Mouse (Mus musculus) liver, embryonic 16.5 days (tissue): ENCODE results near the gene Rtel1. TPM values are rescaled to one million over a fixed set of nuclear protein-coding genes. Genes with fewer than 3 reads are reported as not detected.

ENCODE experiments used
- ATAC-seq: fragments of 200-750 bp; cut with Nextera tagmentation; 2 replicates; pipeline ENCODE4 v1.8.0; 2017; ENCODE audit warnings: low read depth, mild to moderate bottlenecking, moderate number of reproducible peaks, moderate library complexity
- H3K27ac ChIP-seq: fragments of 300-500 bp; sonication (generic); 2 replicates; pipeline ENCODE4 v1.5.1; 2014; ENCODE audit warnings: mild to moderate bottlenecking, low read length
- H3K27me3 ChIP-seq: fragments of 300-500 bp; sonication (generic); 2 replicates; pipeline ENCODE4 v1.6.1; 2014; ENCODE audit warnings: low read depth, low read length, mixed read lengths; ENCODE audit not compliant: control insufficient read depth, insufficient read depth
- H3K36me3 ChIP-seq: fragments of 300-500 bp; sonication (generic); 2 replicates; pipeline ENCODE4 v1.6.1; 2014; ENCODE audit warnings: mild to moderate bottlenecking; ENCODE audit not compliant: control insufficient read depth, insufficient read depth
- H3K4me1 ChIP-seq: fragments of 300-500 bp; sonication (generic); 2 replicates; pipeline ENCODE4 v1.6.1; 2014; ENCODE audit warnings: low read depth, low read length, mixed read lengths; ENCODE audit not compliant: control insufficient read depth
- H3K4me2 ChIP-seq: fragments of 300-500 bp; sonication (generic); 2 replicates; pipeline ENCODE4 v1.6.1; 2014; ENCODE audit warnings: low read depth, low read length, mixed read lengths
- H3K4me3 ChIP-seq: fragments of 300-500 bp; sonication (generic); 2 replicates; pipeline ENCODE4 v1.5.1; 2014; ENCODE audit warnings: low read depth, mild to moderate bottlenecking, low read length
- H3K9ac ChIP-seq: fragments of 300-500 bp; sonication (generic); 2 replicates; pipeline ENCODE4 v1.6.1; 2014; ENCODE audit warnings: low read depth, low read length
- H3K9me3 ChIP-seq: fragments of 300-500 bp; sonication (generic); replicated peaks from 2 replicates; pipeline ENCODE4 v1.6.1; 2016; ENCODE audit warnings: low read length; ENCODE audit not compliant: control insufficient read depth
- WGBS: fragments of 180-500 bp; shearing (Covaris S2); extraction: QIAGEN DNeasy Blood & Tissue Kit; methylation state at CpG from one replicate; pipeline ENCODE4 v1.1.7; 2014; ENCODE audit not compliant: insufficient replicate concordance; 5-methylcytosine and 5-hydroxymethylcytosine counted together
- polyA plus RNA-seq: library from polyadenylated mRNA; unstranded; fragments of >200 nt; fragmentation: Nextera tagmentation; extraction: Ambion mirVana; gene quantifications from 2 replicates; pipeline ENCODE4 v1.2.1, GENCODE M21; 2015

The Rtel1 gene
- polyA plus RNA-seq, 1 experiment from 2014 or later = 21.0 TPM

DNA sequence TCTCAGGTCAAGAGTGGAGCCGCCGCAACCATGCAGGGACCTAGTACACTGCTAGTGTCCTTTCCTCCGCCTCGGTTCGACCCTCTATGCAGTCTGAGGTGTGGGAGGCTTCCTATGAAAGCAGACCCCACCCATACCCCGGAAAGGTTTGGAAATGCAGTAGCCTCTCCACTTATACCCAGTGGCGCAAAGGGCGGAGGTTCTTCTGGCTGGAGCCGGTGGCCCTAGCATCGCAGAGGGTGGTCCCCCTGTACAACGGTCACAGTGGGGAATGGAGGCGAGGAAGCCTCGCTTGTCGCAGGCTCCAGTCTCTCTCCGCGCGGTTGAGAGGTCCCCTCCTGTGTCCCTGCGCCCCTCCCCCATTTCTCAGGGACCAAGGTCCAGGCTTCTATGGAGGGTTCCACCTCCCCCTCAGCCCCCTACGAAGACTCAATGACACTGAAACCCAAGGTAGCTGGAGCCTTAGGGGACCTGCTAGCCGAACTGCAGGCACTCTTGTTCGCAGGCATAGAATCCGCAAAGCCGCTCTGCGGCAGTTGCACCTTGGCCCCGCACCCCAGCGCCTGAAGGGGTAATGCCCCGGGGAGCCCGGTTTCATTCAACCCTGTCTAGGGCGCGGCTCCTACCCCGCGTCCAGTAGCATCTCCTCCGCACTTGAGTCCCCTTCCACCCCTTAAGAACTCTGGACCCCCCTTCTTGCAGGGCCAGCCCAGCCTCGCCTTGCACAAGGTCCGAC lies 6.0 kb upstream of the Rtel1 start:
- no peak for ATAC-seq
- H3K27me3 ChIP-seq = peaks cover 57% of the 10 kb centered on the region
- 7% methylated on average over 35 of the region's 35 CpGs for WGBS
- H3K9ac ChIP-seq = no peak overlapping the region
- H3K4me3 ChIP-seq = no peak overlapping the region
- H3K36me3 ChIP-seq = no peaks in the 10 kb centered on the region
- no peak overlapping the region for H3K4me2 ChIP-seq
- H3K4me1 ChIP-seq = peaks cover 4% of the 10 kb centered on the region
- H3K27ac ChIP-seq = no peak overlapping the region
- H3K9me3 ChIP-seq = no peaks in the 10 kb centered on the region

DNA sequence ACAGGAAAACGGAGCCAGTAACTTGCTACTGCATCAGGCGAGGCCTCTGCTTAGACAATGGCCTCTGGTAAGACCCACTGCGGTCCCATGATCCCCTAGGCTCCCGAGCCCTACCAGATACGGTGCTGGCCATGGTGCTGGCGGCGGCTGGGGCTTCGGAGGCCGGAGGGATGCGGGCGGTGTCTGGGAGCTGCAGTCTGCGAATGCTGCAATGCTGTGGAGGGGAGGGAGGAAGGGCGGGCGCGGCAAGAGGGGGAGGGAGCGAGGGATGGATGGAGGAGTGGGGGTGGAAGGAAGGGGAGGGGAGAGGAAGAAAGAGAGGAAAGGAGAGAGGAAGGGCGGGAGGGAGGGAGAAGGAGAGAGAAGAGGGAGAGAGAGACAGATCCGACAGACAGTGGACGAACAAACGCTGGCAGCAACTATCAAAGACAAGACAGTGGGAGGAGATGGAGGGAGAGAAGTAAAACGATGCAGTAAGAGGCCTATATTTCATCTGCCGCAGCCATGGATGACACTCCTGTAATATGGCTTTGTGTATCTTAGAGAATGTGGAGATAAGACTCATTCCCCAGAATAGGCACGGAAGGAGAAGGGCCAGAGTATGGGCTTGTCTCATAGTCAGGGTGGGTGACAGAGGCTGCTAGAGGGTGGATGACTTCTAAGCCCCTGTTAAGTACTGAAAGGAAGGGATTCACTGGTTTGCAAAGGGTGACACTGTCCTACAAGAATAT lies 5.3 kb upstream of the Rtel1 start, which contains the start of gene Stmn3:
Gene Stmn3 (minus strand): TSS at position 421 of the 731 bp plus-strand sequence.
- peak; percentile 30; the same call in 1 of the 2 replicates for ATAC-seq
- Histone ChIP-seq H3K4me3 (no peak within 1 kb of the TSS), H3K36me3 (no peaks in the 10 kb centered on the region), H3K9me3 (no peaks in the 10 kb centered on the region), H3K27ac (no peak within 1 kb of the TSS), H3K4me2 (no peak within 1 kb of the TSS), H3K9ac (no peak within 1 kb of the TSS), H3K27me3 (peaks cover 51% of the 10 kb centered on the region), H3K4me1 (peaks cover 8% of the 10 kb centered on the region)
- 6% methylated on average over 23 of the region's 23 CpGs for WGBS

DNA sequence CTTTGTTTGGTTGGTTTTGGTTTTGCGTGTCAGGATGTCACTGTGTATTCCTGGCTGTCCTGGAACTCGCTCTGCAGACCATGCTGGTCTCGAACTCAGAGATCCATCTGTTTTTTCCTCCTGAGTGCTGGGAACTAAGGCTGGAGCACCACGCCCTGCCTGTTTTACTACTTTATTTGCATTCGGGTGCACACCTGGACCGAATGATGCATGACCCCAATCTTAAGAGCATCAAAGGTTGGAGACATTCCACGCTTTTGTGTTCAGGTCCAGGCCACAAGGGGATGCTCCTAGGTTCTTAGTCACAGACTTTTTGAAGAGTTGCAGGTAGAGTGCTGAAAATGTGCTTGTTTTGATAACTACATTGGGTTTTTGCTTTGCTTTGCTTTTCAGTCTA lies 562 bp downstream of the Rtel1 start:
- Histone ChIP-seq H3K4me3 (peak overlapping the region; percentile 85), H3K4me2 (peak overlapping the region; percentile 89), H3K9me3 (no peaks in the 10 kb centered on the region), H3K27me3 (peaks cover 17% of the 10 kb centered on the region), H3K27ac (peak overlapping the region; percentile 93), H3K9ac (peak overlapping the region; percentile 80), H3K36me3 (peaks cover 12% of the 10 kb centered on the region; the same call in 1 of the 2 replicates), H3K4me1 (peaks cover 15% of the 10 kb centered on the region)
- ATAC-seq = no peak
- WGBS = 8% methylated on average over 7 of the region's 7 CpGs

DNA sequence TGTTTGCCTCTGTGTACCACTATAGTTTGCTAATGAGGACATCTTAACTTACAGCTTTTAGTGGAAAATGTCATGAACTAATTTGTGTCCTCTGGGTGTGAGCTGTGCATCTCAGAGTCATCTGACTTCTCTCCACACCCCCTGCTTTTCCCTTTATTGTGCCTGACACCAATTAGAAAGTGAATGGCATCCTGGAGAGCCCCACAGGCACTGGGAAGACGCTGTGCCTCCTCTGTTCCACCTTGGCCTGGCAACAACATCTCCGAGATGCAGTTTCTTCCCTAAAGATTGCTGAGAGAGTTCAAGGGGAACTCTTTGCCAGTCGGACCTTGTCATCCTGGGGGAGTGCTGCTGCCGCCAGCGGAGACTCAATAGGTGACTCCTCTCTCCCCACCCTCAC lies 2.6 kb downstream of the Rtel1 start:
- ATAC-seq = no peak
- no peak overlapping the region for H3K9ac ChIP-seq
- no peak overlapping the region for H3K4me3 ChIP-seq
- 75% methylated on average over 5 of the region's 5 CpGs for WGBS
- H3K9me3 ChIP-seq = no peaks in the 10 kb centered on the region
- H3K36me3 ChIP-seq = peaks cover 12% of the 10 kb centered on the region
- peaks cover 15% of the 10 kb centered on the region for H3K4me1 ChIP-seq
- no peak overlapping the region for H3K27ac ChIP-seq
- no peak overlapping the region for H3K4me2 ChIP-seq
- no peaks in the 10 kb centered on the region for H3K27me3 ChIP-seq

DNA sequence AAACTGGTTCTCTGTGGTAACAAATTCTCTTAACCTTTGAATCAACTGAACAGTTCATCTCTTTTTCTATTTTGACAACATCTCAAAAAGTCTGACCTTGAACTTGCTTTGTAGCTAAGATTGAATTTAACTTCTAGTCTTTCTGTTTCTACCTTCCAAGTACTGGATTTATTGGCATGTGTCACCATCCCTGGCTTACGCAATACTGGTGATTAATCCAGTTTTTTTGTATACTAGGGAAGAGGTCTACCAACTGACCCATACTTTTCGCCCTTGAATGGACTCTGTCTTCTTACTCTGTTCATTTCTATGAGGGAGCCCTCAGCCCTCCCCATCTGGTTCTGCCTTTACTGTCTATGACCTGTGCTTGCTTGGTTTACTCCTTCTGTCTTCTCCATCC lies 6.6 kb downstream of the Rtel1 start:
- Histone ChIP-seq H3K9me3 (no peaks in the 10 kb centered on the region), H3K4me1 (no peaks in the 10 kb centered on the region), H3K27ac (no peak overlapping the region), H3K27me3 (no peaks in the 10 kb centered on the region), H3K36me3 (peaks cover 23% of the 10 kb centered on the region), H3K4me3 (no peak overlapping the region), H3K4me2 (no peak overlapping the region), H3K9ac (no peak overlapping the region)
- WGBS = 80% methylated on average over 2 of the region's 2 CpGs
- no peak for ATAC-seq

DNA sequence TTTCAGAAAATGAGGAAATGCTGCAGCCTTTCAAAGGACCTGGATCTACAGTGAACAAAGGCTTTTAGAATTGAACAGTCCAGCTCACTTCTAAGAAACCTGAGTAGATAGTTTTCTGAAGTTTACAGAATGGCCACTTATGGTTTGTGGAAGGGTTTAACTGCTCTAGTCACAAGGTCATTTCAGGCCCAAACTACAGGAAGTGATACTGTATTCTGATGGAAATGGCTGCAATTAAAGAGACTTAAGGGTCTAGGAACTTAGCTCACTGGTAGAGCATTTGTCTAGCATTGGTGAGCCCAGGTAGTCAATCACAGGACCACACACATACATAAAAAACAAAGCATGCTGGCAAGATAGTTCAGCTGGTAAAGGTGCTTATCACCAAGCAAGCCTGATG lies 13.0 kb downstream of the Rtel1 start:
- Histone ChIP-seq H3K9ac (no peak overlapping the region), H3K27me3 (no peaks in the 10 kb centered on the region), H3K4me1 (no peaks in the 10 kb centered on the region), H3K4me3 (no peak overlapping the region), H3K4me2 (no peak overlapping the region), H3K27ac (no peak overlapping the region), H3K36me3 (peaks cover 30% of the 10 kb centered on the region), H3K9me3 (no peaks in the 10 kb centered on the region)
- no peak for ATAC-seq

DNA sequence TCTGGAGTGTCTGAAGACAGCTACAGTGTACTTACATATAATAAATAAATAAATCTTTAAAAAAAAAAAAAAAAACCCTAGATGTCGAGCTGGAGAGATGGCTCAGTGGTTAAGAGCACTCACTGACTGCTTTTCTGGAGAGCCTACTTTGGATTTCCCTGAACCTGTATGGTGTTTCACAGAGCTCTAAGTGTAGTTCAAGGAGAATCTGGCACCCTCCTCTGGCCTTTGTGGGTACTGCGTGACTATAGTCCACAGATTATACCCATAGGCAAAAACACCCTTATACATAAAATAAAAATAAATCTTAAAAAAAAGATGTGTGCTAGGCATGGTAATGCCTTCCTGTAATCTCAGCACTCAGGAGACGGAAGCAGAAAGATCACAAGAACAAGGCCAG lies 14.5 kb downstream of the Rtel1 start:
- 43% methylated on average over 3 of the region's 3 CpGs for WGBS
- no peak overlapping the region for H3K4me3 ChIP-seq
- H3K36me3 ChIP-seq = peaks cover 34% of the 10 kb centered on the region
- H3K4me1 ChIP-seq = no peaks in the 10 kb centered on the region
- H3K27me3 ChIP-seq = no peaks in the 10 kb centered on the region
- no peak overlapping the region for H3K27ac ChIP-seq
- H3K9me3 ChIP-seq = no peaks in the 10 kb centered on the region
- ATAC-seq = 0 out of 2 replicates have a peak, but pooled peaks have one; percentile 43
- no peak overlapping the region for H3K4me2 ChIP-seq
- no peak overlapping the region for H3K9ac ChIP-seq

DNA sequence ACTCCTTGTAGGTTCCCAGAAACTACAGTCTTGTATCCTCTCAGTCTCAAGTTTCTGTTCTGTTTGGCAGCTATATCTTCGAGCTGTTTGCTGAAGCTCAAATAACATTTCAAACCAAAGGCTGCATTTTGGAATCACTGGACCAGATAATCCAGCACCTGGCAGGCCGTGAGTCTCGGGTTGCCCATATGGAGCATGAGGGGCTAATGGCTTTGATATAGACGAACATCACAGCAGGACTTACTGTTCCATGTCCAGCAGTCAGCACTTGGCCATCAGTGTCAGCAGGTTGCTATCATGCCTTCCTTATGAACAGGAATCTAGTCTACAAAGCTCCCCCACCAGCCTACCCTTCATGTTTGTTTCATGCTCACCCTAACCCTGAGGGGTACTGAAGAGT lies 20.9 kb downstream of the Rtel1 start:
- peaks cover 21% of the 10 kb centered on the region for H3K36me3 ChIP-seq
- ATAC-seq = no peak

DNA sequence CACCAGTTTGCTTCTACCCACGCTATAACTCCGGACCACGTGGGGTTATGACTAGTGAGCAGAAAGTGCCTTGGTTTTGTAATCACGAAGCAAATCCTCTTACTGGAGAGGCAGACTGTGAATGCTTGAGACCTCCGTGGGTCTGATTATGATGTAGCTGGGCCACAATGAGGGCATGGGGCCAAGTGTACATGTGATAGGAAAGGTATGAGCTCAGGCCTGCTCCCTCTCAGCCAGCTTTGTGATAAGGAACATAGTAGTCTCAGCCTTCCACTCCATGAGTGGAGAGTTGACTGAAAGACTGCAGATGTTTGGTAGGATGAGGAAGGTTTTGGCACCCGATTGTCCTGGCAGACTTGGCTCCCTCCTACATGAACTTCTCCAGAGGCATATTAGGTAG lies 23.2 kb downstream of the Rtel1 start:
- ATAC-seq = no peak
- no peak overlapping the region for H3K4me3 ChIP-seq
- H3K9ac ChIP-seq = no peak overlapping the region
- H3K4me1 ChIP-seq = no peaks in the 10 kb centered on the region
- no peaks in the 10 kb centered on the region for H3K27me3 ChIP-seq
- no peak overlapping the region for H3K27ac ChIP-seq
- no peak overlapping the region for H3K4me2 ChIP-seq
- WGBS = 84% methylated on average over 6 of the region's 6 CpGs
- H3K36me3 ChIP-seq = peaks cover 14% of the 10 kb centered on the region
- H3K9me3 ChIP-seq = no peaks in the 10 kb centered on the region

More for the DNA sequence above, 20.9 kb downstream of the Rtel1 start:
- no peak overlapping the region for H3K4me3 ChIP-seq
- H3K4me2 ChIP-seq = no peak overlapping the region
- H3K27me3 ChIP-seq = no peaks in the 10 kb centered on the region
- no peak overlapping the region for H3K27ac ChIP-seq
- no peaks in the 10 kb centered on the region for H3K9me3 ChIP-seq
- no peaks in the 10 kb centered on the region for H3K4me1 ChIP-seq
- WGBS = 79% methylated on average over 4 of the region's 4 CpGs
- no peak overlapping the region for H3K9ac ChIP-seq
